Mouse (Mus musculus) limb, embryonic 10.5 days (tissue): ENCODE measurements around the gene Pom121l12. TPM values are rescaled to one million over a fixed set of nuclear protein-coding genes. Genes with fewer than 3 reads are reported as not detected.

Experiments
- DNase-seq: peaks from one replicate; pipeline ENCODE4 v3.0.0-alpha.2; 2017; ENCODE audit warnings: low spot score
- H3K27ac ChIP-seq: fragments of 300-500 bp; sonication (generic); 2 replicates; pipeline ENCODE4 v1.5.1; 2016; ENCODE audit warnings: mild to moderate bottlenecking
- H3K27me3 ChIP-seq: fragments of 300-500 bp; sonication (generic); 2 replicates; pipeline ENCODE4 v1.6.1; 2016; ENCODE audit warnings: low read depth, mild to moderate bottlenecking; ENCODE audit not compliant: poor library complexity, severe bottlenecking
- H3K36me3 ChIP-seq: fragments of 300-500 bp; sonication (generic); 2 replicates; pipeline ENCODE4 v1.6.1; 2016; ENCODE audit warnings: mild to moderate bottlenecking, moderate library complexity
- H3K4me1 ChIP-seq: fragments of 300-500 bp; sonication (generic); 2 replicates; pipeline ENCODE4 v1.6.1; 2016
- H3K4me3 ChIP-seq: fragments of 300-500 bp; sonication (generic); 2 replicates; pipeline ENCODE4 v1.5.1; 2016; ENCODE audit warnings: mild to moderate bottlenecking, moderate library complexity
- H3K9me3 ChIP-seq: fragments of 300-500 bp; sonication (generic); replicated peaks from 2 replicates; pipeline ENCODE4 v1.6.1; 2016; ENCODE audit warnings: mild to moderate bottlenecking
- WGBS: fragments of 180-500 bp; shearing (Covaris S2); methylation state at CpG from one replicate; pipeline ENCODE4 v1.1.7; 2016; 5-methylcytosine and 5-hydroxymethylcytosine counted together
- polyA plus RNA-seq: library from polyadenylated mRNA; unstranded; fragments of >200 nt; fragmentation: Nextera tagmentation; extraction: Ambion mirVana; gene quantifications from 2 replicates; pipeline ENCODE4 v1.2.1, GENCODE M21; 2016

The Pom121l12 gene
- polyA plus RNA-seq, result not detected in 2 replicates

DNA sequence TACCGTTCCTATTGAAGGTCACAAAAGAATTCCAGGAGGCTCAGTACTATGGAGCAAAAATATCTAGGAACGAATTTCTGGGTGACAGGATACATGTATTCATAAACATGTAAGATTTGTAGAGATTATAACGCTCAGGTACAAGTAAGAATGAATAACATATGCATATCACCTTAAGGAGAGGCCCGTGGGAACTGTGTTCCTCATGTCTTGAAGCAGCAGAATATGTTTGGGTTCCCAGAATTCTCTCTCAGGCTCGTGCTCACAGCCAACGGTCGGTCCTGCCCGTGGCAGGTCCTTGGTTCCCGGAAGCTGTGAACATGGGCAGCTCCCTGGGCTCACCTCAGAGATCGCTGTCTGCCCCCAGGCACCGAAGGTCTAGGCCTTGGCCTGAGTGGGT, at the start of gene Pom121l12:
TSS of gene Pom121l12 (plus strand) at position 301 of the 400 bp plus-strand sequence.
- no peaks in the 10 kb centered on the region for H3K4me1 ChIP-seq
- H3K4me3 ChIP-seq, result no peak within 1 kb of the TSS
- H3K36me3 ChIP-seq, result no peaks in the 10 kb centered on the region
- WGBS, result 93% methylated on average over 11 of the region's 11 CpGs
- no peaks in the 10 kb centered on the region for H3K9me3 ChIP-seq
- H3K27ac ChIP-seq, result no peak within 1 kb of the TSS
- H3K27me3 ChIP-seq, result no peaks in the 10 kb centered on the region
- DNase-seq, result no peak

DNA sequence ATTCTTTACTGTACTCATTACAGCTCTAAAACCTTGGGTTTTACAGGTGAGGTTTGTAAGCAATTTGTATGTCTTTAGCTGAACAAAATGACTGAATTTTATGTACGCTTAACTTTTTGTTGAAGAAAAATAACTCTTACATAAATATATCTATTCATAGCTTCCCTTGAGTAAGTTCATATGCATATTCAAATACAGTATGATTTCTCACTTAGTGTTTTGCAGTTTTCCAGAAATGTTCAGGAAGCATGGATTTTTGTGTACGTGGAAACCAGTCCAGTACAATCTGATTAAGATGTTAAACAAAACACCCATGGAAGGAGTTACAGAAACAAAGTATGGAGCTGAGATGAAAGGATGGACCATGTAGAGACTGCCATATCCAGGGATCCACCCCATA, 12.8 kb downstream of the Pom121l12 start:
- Histone ChIP-seq H3K27ac (no peak overlapping the region), H3K4me3 (no peak overlapping the region), H3K4me1 (no peaks in the 10 kb centered on the region), H3K36me3 (no peaks in the 10 kb centered on the region), H3K27me3 (no peaks in the 10 kb centered on the region), H3K9me3 (no peaks in the 10 kb centered on the region)
- WGBS, result 96% methylated on average over 2 of the region's 2 CpGs
- DNase-seq, result no peak
